Mouse (Mus musculus): ENCODE data around the gene Dedd2. TPM values are rescaled to one million over a fixed set of nuclear protein-coding genes. Genes with fewer than 3 reads are reported as not detected.
A peak's percentile ranks its signal among the peaks of the same experiment; 100 is the strongest.

The Dedd2 gene
- polyA plus RNA-seq, 1 experiment from 2014 or later = 12.2 TPM

GRCm38 (mm10) chr7:25227523-25228300, 7.3 kb upstream of the Dedd2 start:
- no peaks in the 10 kb centered on the region for H3K27me3 ChIP-seq
- no peak overlapping the region for H3K4me3 ChIP-seq
- H3K4me2 ChIP-seq (replicated peaks) = no peak overlapping the region
- H3K4me1 ChIP-seq = 0 out of 2 replicates have a peak, but pooled peaks cover 2% of the 10 kb centered on the region
- H3K9me3 ChIP-seq = no peaks in the 10 kb centered on the region
- ATAC-seq (ENCODE audit: low FRiP score, low read depth) = no peak
- H3K9ac ChIP-seq (replicated peaks) = no peak overlapping the region
- no peak overlapping the region for H3K27ac ChIP-seq (replicated peaks)
- peaks cover 89% of the 10 kb centered on the region for H3K36me3 ChIP-seq
- WGBS = 94% methylated on average over 1 of the region's 1 CpGs

- Histone ChIP-seq H3K9ac (replicated peaks) (peak overlapping the region; percentile 76), H3K4me3 (peak overlapping the region; percentile 65), H3K4me1 (peaks cover 34% of the 10 kb centered on the region), H3K27me3 (no peaks in the 10 kb centered on the region), H3K4me2 (replicated peaks) (peak overlapping the region; percentile 96), H3K27ac (replicated peaks) (no peak overlapping the region), H3K9me3 (no peaks in the 10 kb centered on the region), H3K36me3 (peaks cover 36% of the 10 kb centered on the region)
- ATAC-seq (ENCODE audit: low FRiP score, low read depth) = no peak
- 86% methylated on average over 10 of the region's 10 CpGs for WGBS
Observed at GRCm38 (mm10) chr7:25222275-25222967, 2.0 kb upstream of the Dedd2 start.

GRCm38 (mm10) chr7:25221102-25221883, 878 bp upstream of the Dedd2 start, which contains the start of gene Zfp526:
Gene Zfp526 (plus strand): TSS chr7:25221425.
- peak within 1 kb of the TSS; percentile 96 for H3K4me2 ChIP-seq (replicated peaks)
- WGBS = under 1% methylated on average over 44 of the region's 45 CpGs

GRCm38 (mm10) chr7:25219756-25220456, 509 bp downstream of the Dedd2 start:
- peaks cover 34% of the 10 kb centered on the region for H3K4me1 ChIP-seq
- ATAC-seq (ENCODE audit: low FRiP score, low read depth) = peak; percentile 61
- H3K27me3 ChIP-seq = no peaks in the 10 kb centered on the region
- H3K27ac ChIP-seq (replicated peaks) = peak overlapping the region; percentile 76
- peak overlapping the region; percentile 72 for H3K9ac ChIP-seq (replicated peaks)
- H3K4me2 ChIP-seq (replicated peaks) = peak overlapping the region; percentile 96
- WGBS = 3% methylated on average over 31 of the region's 31 CpGs
- no peaks in the 10 kb centered on the region for H3K9me3 ChIP-seq
- peaks cover 17% of the 10 kb centered on the region for H3K36me3 ChIP-seq
- peak overlapping the region; percentile 65 for H3K4me3 ChIP-seq

More at GRCm38 (mm10) chr7:25221102-25221883, 878 bp upstream of the Dedd2 start, which contains the start of gene Zfp526:
- ATAC-seq (ENCODE audit: low FRiP score, low read depth) = peak; percentile 96
- no peaks in the 10 kb centered on the region for H3K9me3 ChIP-seq
- H3K27ac ChIP-seq (replicated peaks) = peak within 1 kb of the TSS; percentile 86
- peak within 1 kb of the TSS; percentile 76 for H3K9ac ChIP-seq (replicated peaks)
- H3K4me3 ChIP-seq = peak within 1 kb of the TSS; percentile 65
- H3K27me3 ChIP-seq = no peaks in the 10 kb centered on the region
- peaks cover 26% of the 10 kb centered on the region for H3K36me3 ChIP-seq
- peaks cover 34% of the 10 kb centered on the region for H3K4me1 ChIP-seq

- peak overlapping the region; percentile 72 for H3K9ac ChIP-seq (replicated peaks)
- under 1% methylated on average over 16 of the region's 16 CpGs for WGBS
- peak overlapping the region; percentile 76 for H3K27ac ChIP-seq (replicated peaks)
- no peaks in the 10 kb centered on the region for H3K9me3 ChIP-seq
- peaks cover 15% of the 10 kb centered on the region for H3K36me3 ChIP-seq
- peak overlapping the region; percentile 96 for H3K4me2 ChIP-seq (replicated peaks)
- H3K4me3 ChIP-seq = peak overlapping the region; percentile 65
- H3K27me3 ChIP-seq = no peaks in the 10 kb centered on the region
- peak; percentile 42 for ATAC-seq (ENCODE audit: low FRiP score, low read depth)
- H3K4me1 ChIP-seq = peaks cover 34% of the 10 kb centered on the region
Observed at GRCm38 (mm10) chr7:25219416-25219750, 1.0 kb downstream of the Dedd2 start.

GRCm38 (mm10) chr7:25218705-25219415, 1.6 kb downstream of the Dedd2 start:
- ATAC-seq (ENCODE audit: low FRiP score, low read depth) = peak; percentile 1; the same call in 1 of the 2 replicates
- Histone ChIP-seq H3K4me3 (peak overlapping the region; percentile 65), H3K4me1 (peaks cover 34% of the 10 kb centered on the region), H3K36me3 (peaks cover 9% of the 10 kb centered on the region; the same call in 1 of the 2 replicates), H3K4me2 (replicated peaks) (peak overlapping the region; percentile 96), H3K9me3 (no peaks in the 10 kb centered on the region), H3K27ac (replicated peaks) (peak overlapping the region; percentile 76), H3K9ac (replicated peaks) (peak overlapping the region; percentile 72), H3K27me3 (no peaks in the 10 kb centered on the region)
- WGBS = under 1% methylated on average over 53 of the region's 53 CpGs

GRCm38 (mm10) chr7:25217653-25218395, 2.6 kb downstream of the Dedd2 start:
- peaks cover 10% of the 10 kb centered on the region for H3K36me3 ChIP-seq
- peak overlapping the region; percentile 65; the same call in 1 of the 2 replicates for H3K4me3 ChIP-seq
- ATAC-seq (ENCODE audit: low FRiP score, low read depth) = no peak
- H3K27ac ChIP-seq (replicated peaks) = no peak overlapping the region
- no peak overlapping the region; the same call in 1 of the 2 replicates for H3K9ac ChIP-seq (replicated peaks)
- H3K9me3 ChIP-seq = no peaks in the 10 kb centered on the region
- whole genome bisulfite sequencing = 71% methylated on average over 12 of the region's 12 CpGs
- peak overlapping the region; percentile 96 for H3K4me2 ChIP-seq (replicated peaks)
- peaks cover 33% of the 10 kb centered on the region for H3K4me1 ChIP-seq
- H3K27me3 ChIP-seq = no peaks in the 10 kb centered on the region

- H3K27me3 ChIP-seq = no peaks in the 10 kb centered on the region
- H3K27ac ChIP-seq (replicated peaks) = no peak overlapping the region
- H3K4me2 ChIP-seq (replicated peaks) = no peak overlapping the region
- no peaks in the 10 kb centered on the region for H3K9me3 ChIP-seq
- no peak overlapping the region for H3K4me3 ChIP-seq
- peaks cover 7% of the 10 kb centered on the region for H3K4me1 ChIP-seq
- ATAC-seq (ENCODE audit: low FRiP score, low read depth) = no peak
- H3K9ac ChIP-seq (replicated peaks) = no peak overlapping the region
- peaks cover 34% of the 10 kb centered on the region for H3K36me3 ChIP-seq
- 86% methylated on average over 2 of the region's 2 CpGs for WGBS
Observed at GRCm38 (mm10) chr7:25214172-25214571, 6.2 kb downstream of the Dedd2 start.

- WGBS = 82% methylated on average over 3 of the region's 3 CpGs
- Histone ChIP-seq H3K36me3 (peaks cover 43% of the 10 kb centered on the region), H3K27ac (replicated peaks) (no peak overlapping the region), H3K4me1 (no peaks in the 10 kb centered on the region), H3K9me3 (no peaks in the 10 kb centered on the region), H3K4me3 (no peak overlapping the region), H3K4me2 (replicated peaks) (no peak overlapping the region), H3K9ac (replicated peaks) (no peak overlapping the region), H3K27me3 (no peaks in the 10 kb centered on the region)
- ATAC-seq (ENCODE audit: low FRiP score, low read depth) = no peak
Observed at GRCm38 (mm10) chr7:25213099-25213498, 7.3 kb downstream of the Dedd2 start.

- H3K4me1 ChIP-seq = no peaks in the 10 kb centered on the region
- no peaks in the 10 kb centered on the region for H3K9me3 ChIP-seq
- H3K4me2 ChIP-seq (replicated peaks) = no peak overlapping the region
- 86% methylated on average over 4 of the region's 4 CpGs for WGBS
- H3K27me3 ChIP-seq = no peaks in the 10 kb centered on the region
- ATAC-seq (ENCODE audit: low FRiP score, low read depth) = no peak
- H3K36me3 ChIP-seq = peaks cover 49% of the 10 kb centered on the region
- no peak overlapping the region for H3K4me3 ChIP-seq
- no peak overlapping the region for H3K9ac ChIP-seq (replicated peaks)
- no peak overlapping the region for H3K27ac ChIP-seq (replicated peaks)
Observed at GRCm38 (mm10) chr7:25210482-25210881, 9.9 kb downstream of the Dedd2 start.
